Mouse (Mus musculus): ENCODE measurements at regions not wholly inside any gene's neighbourhood (a gene's known extent, or its start where the extent isn't known, plus 50 kb on each side); places are given as distances from the start of the nearest gene placed in this dataset.

GRCm38 (mm10) chr10:98678234-98678633 is 236.0 kb upstream of the Atp2b1 start:
- TF ChIP-seq CTCF (IDR thresholded peaks at IDR 0.05; ENCODE audit: borderline replicate concordance, insufficient read depth, low read length) (no peak), POLR2A (IDR thresholded peaks at IDR 0.05; ENCODE audit: low read depth, low read length) (no peak)

Data from embryonic fibroblast, embryonic 13.5 days (primary cell).